Comparison of ENCODE assay signal across 17 mouse cellular contexts in the genomic region with DNA sequence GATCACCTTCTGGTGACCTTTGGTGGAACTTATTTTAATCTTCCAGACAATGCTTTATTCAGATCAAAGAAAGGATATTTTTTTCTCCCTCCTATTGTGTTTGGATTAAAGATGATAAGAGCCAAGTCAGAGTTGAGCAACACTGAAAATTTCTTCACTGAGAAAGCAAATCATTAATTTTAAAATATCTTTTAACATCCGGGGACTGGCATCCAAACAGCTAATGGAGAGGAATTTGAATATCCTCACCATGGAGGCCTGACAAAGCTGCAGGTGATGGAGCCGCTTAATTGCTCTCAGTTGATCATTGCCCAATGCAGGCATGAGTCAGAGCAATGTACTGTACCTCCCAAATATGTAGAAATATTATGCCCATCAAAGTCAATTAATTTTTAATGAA.
DNase-seq lines count a peak whose midpoint lies in the region; ATAC-seq and TF ChIP-seq lines count a peak whose summit lies in the region.
"Had no signal": no experiment of that assay in that cellular context is flagged by ENCODE, and none has a peak within 500 bp of the region (broad histone marks: within the 10 kb centered on the region; RNA-seq: fewer than 3 reads in every experiment).

No protein-coding gene starts in this region.

- CTCF ChIA-PET in Patski (lab: Charles Lee) = interaction anchor here (0.9 kb wide), 1 partner anchor 10 kb away, joined by 3 read pairs; no protein-coding TSS in a partner anchor

- in situ Hi-C loops in Patski (cut with MboI; ENCODE audit: low pct_unique_long_range_greater_than_20kb) = no loop called here

- peak; percentile 0 for DNase-seq in lung, postnatal 36 days
- no peak for DNase-seq in lung, postnatal 4 days
- peak; percentile 15 for DNase-seq in Patski (ENCODE audit: low read depth, low spot score)
- no peak for DNase-seq in frontal cortex, postnatal 10 days (ENCODE audit: low spot score in 2 of 2)
- no peak for DNase-seq in left cerebral cortex, postnatal 14 days (ENCODE audit: low spot score in 2 of 2)
- DNase-seq: adrenal gland, adult 2 months; adrenal gland, postnatal 10 days; adrenal gland, postnatal 25 days; cerebellum, adult 11-12 months; cerebellum, adult 2 months; cerebellum, adult 9-10 months; cerebellum, postnatal 10 days; cerebellum, postnatal 25 days; forebrain, postnatal 0 days had no signal

- intact Hi-C loops in left cerebral cortex, postnatal 14 days (cut with DNase I) = no loop called here

- no peaks in the 10 kb centered on the region for H3K27me3 ChIP-seq in Patski
- H3K27me3 ChIP-seq: embryonic facial prominence, embryonic 12.5 days; forebrain, embryonic 13.5 days; forebrain, embryonic 15.5 days had no signal

- POLR2A ChIA-PET in Patski (lab: Charles Lee) = no interaction called here

- no peak for TF ChIP-seq CTCF in Patski (IDR thresholded peaks at IDR 0.05)

- peak; percentile 47 for ATAC-seq in Patski
- ATAC-seq: forebrain, embryonic 13.5 days; forebrain, embryonic 15.5 days; forebrain, postnatal 0 days had no signal

Comparison
In these comparisons a context has a peak if more than half of its experiments do, and no peak if none do; other contexts are left out.
1. DNase-seq: peak in lung, postnatal 36 days (single experiment) and Patski (single experiment); none in lung, postnatal 4 days (0 of 2), frontal cortex, postnatal 10 days (0 of 2) and left cerebral cortex, postnatal 14 days (0 of 2).